Mouse (Mus musculus) embryonic facial prominence, embryonic 14.5 days (tissue): Measurements from ENCODE around the gene Kank2. TPM values are rescaled to one million over a fixed set of nuclear protein-coding genes. Genes with fewer than 3 reads are reported as not detected.
A peak's percentile ranks its signal among the peaks of the same experiment; 100 is the strongest.

ENCODE experiments used
- ATAC-seq: fragments of 200-750 bp; cut with Nextera tagmentation; 2 replicates; pipeline ENCODE4 v1.8.0; 2017; ENCODE audit warnings: low read depth, moderate number of reproducible peaks, moderate TSS enrichment
- DNase-seq: peaks from one replicate; pipeline ENCODE4 v3.0.0-alpha.2; 2015; ENCODE audit warnings: low spot score
- H3K27ac ChIP-seq: fragments of 300-500 bp; sonication (generic); replicated peaks from 2 replicates; pipeline ENCODE4 v1.5.1; 2014; ENCODE audit warnings: low read depth, mild to moderate bottlenecking, low read length, moderate library complexity
- H3K27me3 ChIP-seq: fragments of 300-500 bp; sonication (generic); replicated peaks from 2 replicates; pipeline ENCODE4 v1.6.1; 2014; ENCODE audit warnings: low read length; ENCODE audit not compliant: control insufficient read depth, insufficient read depth
- H3K36me3 ChIP-seq: fragments of 300-500 bp; sonication (generic); 2 replicates; pipeline ENCODE4 v1.6.1; 2014; ENCODE audit warnings: low read length, mixed read lengths; ENCODE audit not compliant: control insufficient read depth, insufficient read depth
- H3K4me1 ChIP-seq: fragments of 300-500 bp; sonication (generic); 2 replicates; pipeline ENCODE4 v1.6.1; 2014; ENCODE audit warnings: antibody characterized with exemption, low read length; ENCODE audit not compliant: control insufficient read depth, insufficient read depth
- H3K4me2 ChIP-seq: fragments of 300-500 bp; sonication (generic); 2 replicates; pipeline ENCODE4 v1.6.1; 2014; ENCODE audit warnings: low read depth, mild to moderate bottlenecking, low read length, moderate library complexity, mixed read lengths
- H3K4me3 ChIP-seq: fragments of 300-500 bp; sonication (generic); 2 replicates; pipeline ENCODE4 v1.5.1; 2014; ENCODE audit warnings: low read depth, mild to moderate bottlenecking, low read length
- H3K9ac ChIP-seq: fragments of 300-500 bp; sonication (generic); 2 replicates; pipeline ENCODE4 v1.6.1; 2014; ENCODE audit warnings: low read depth, mild to moderate bottlenecking, low read length, moderate library complexity, mixed read lengths
- H3K9me3 ChIP-seq: fragments of 300-500 bp; sonication (generic); 2 replicates; pipeline ENCODE4 v1.6.1; 2016; ENCODE audit warnings: low read length; ENCODE audit not compliant: control insufficient read depth
- WGBS: fragments of 180-500 bp; shearing (Covaris S2); extraction: QIAGEN DNeasy Blood & Tissue Kit; methylation state at CpG from one replicate; pipeline ENCODE4 v1.1.7; 2014; 5-methylcytosine and 5-hydroxymethylcytosine counted together
- polyA plus RNA-seq: library from polyadenylated mRNA; unstranded; fragments of >200 nt; fragmentation: Nextera tagmentation; extraction: Ambion mirVana; gene quantifications from 2 replicates; pipeline ENCODE4 v1.2.1, GENCODE M21; 2014

Gene Kank2
- 10.7 and 12.1 TPM in 2 replicates for polyA plus RNA-seq

GRCm38 (mm10) chr9:21798345-21799009 lies at the start of gene Kank2:
Gene Kank2 (minus strand): TSS chr9:21798744.
- Histone ChIP-seq H3K4me3 (peak within 1 kb of the TSS; percentile 87), H3K36me3 (peaks cover 41% of the 10 kb centered on the region), H3K9me3 (no peaks in the 10 kb centered on the region), H3K4me1 (peaks cover 21% of the 10 kb centered on the region), H3K27ac (peak within 1 kb of the TSS; percentile 96), H3K27me3 (no peaks in the 10 kb centered on the region), H3K9ac (peak within 1 kb of the TSS; percentile 91), H3K4me2 (peak within 1 kb of the TSS; percentile 68)
- peak; percentile 87 for DNase-seq
- ATAC-seq: peak; percentile 85
- 1% methylated on average over 14 of the region's 52 CpGs for WGBS

- H3K4me1 ChIP-seq: peaks cover 23% of the 10 kb centered on the region
- H3K27me3 ChIP-seq: no peaks in the 10 kb centered on the region
- peaks cover 29% of the 10 kb centered on the region for H3K36me3 ChIP-seq
- WGBS: 29% methylated on average over 10 of the region's 10 CpGs
- peak overlapping the region; percentile 85 for H3K27ac ChIP-seq
- H3K9me3 ChIP-seq: no peaks in the 10 kb centered on the region
- peak overlapping the region; percentile 50; the same call in 1 of the 2 replicates for H3K4me2 ChIP-seq
- no peak for DNase-seq
- ATAC-seq: no peak
- peak overlapping the region; percentile 31; the same call in 1 of the 2 replicates for H3K9ac ChIP-seq
- H3K4me3 ChIP-seq: no peak overlapping the region
These were observed 49.4 kb upstream of the Kank2 start for GRCm38 (mm10) chr9:21847926-21848325.

- Histone ChIP-seq H3K27me3 (no peaks in the 10 kb centered on the region), H3K4me1 (peaks cover 23% of the 10 kb centered on the region), H3K4me3 (peak overlapping the region; percentile 15; the same call in 1 of the 2 replicates), H3K4me2 (peak overlapping the region; percentile 50), H3K27ac (peak overlapping the region; percentile 85), H3K36me3 (peaks cover 32% of the 10 kb centered on the region), H3K9me3 (no peaks in the 10 kb centered on the region), H3K9ac (peak overlapping the region; percentile 46)
- 18% methylated on average over 3 of the region's 3 CpGs for WGBS
- ATAC-seq: no peak
- DNase-seq: no peak
These were observed 48.9 kb upstream of the Kank2 start for GRCm38 (mm10) chr9:21847425-21847824.

GRCm38 (mm10) chr9:21846755-21847341 lies 48.3 kb upstream of the Kank2 start:
- no peaks in the 10 kb centered on the region for H3K9me3 ChIP-seq

GRCm38 (mm10) chr9:21845381-21846080 lies 47.0 kb upstream of the Kank2 start:
- H3K36me3 ChIP-seq: peaks cover 41% of the 10 kb centered on the region
- DNase-seq: no peak
- 44% methylated on average over 14 of the region's 14 CpGs for WGBS
- no peak overlapping the region for H3K4me2 ChIP-seq
- no peak overlapping the region for H3K9ac ChIP-seq
- no peaks in the 10 kb centered on the region for H3K9me3 ChIP-seq
- no peaks in the 10 kb centered on the region for H3K27me3 ChIP-seq
- peaks cover 18% of the 10 kb centered on the region for H3K4me1 ChIP-seq
- no peak overlapping the region for H3K4me3 ChIP-seq
- no peak for ATAC-seq
- no peak overlapping the region for H3K27ac ChIP-seq

More at GRCm38 (mm10) chr9:21846755-21847341, 48.3 kb upstream of the Kank2 start:
- H3K4me2 ChIP-seq: peak overlapping the region; percentile 50
- no peaks in the 10 kb centered on the region for H3K27me3 ChIP-seq
- peak; percentile 64 for ATAC-seq
- peak overlapping the region; percentile 46 for H3K9ac ChIP-seq
- WGBS: 9% methylated on average over 11 of the region's 11 CpGs
- peaks cover 19% of the 10 kb centered on the region for H3K4me1 ChIP-seq
- peak overlapping the region; percentile 85 for H3K27ac ChIP-seq
- H3K4me3 ChIP-seq: peak overlapping the region; percentile 15
- peak; percentile 82 for DNase-seq
- peaks cover 34% of the 10 kb centered on the region for H3K36me3 ChIP-seq

GRCm38 (mm10) chr9:21843086-21843485 lies 44.5 kb upstream of the Kank2 start:
- H3K4me1 ChIP-seq: peaks cover 17% of the 10 kb centered on the region
- no peak for DNase-seq
- H3K9me3 ChIP-seq: no peaks in the 10 kb centered on the region
- H3K27ac ChIP-seq: peak overlapping the region; percentile 52
- H3K27me3 ChIP-seq: no peaks in the 10 kb centered on the region
- H3K4me2 ChIP-seq: no peak overlapping the region
- H3K36me3 ChIP-seq: peaks cover 59% of the 10 kb centered on the region
- no peak overlapping the region for H3K4me3 ChIP-seq
- ATAC-seq: no peak
- 71% methylated on average over 6 of the region's 6 CpGs for WGBS
- no peak overlapping the region for H3K9ac ChIP-seq

- H3K36me3 ChIP-seq: peaks cover 65% of the 10 kb centered on the region
- no peak overlapping the region for H3K4me2 ChIP-seq
- no peaks in the 10 kb centered on the region for H3K9me3 ChIP-seq
- no peak overlapping the region for H3K4me3 ChIP-seq
- H3K4me1 ChIP-seq: peaks cover 10% of the 10 kb centered on the region
- H3K27me3 ChIP-seq: no peaks in the 10 kb centered on the region
- WGBS: 54% methylated on average over 5 of the region's 5 CpGs
- ATAC-seq (no peak), DNase-seq (peak; percentile 35)
- no peak overlapping the region for H3K9ac ChIP-seq
- H3K27ac ChIP-seq: peak overlapping the region; percentile 52
These were observed 43.8 kb upstream of the Kank2 start for GRCm38 (mm10) chr9:21842391-21842790.

- no peaks in the 10 kb centered on the region; the same call in 1 of the 2 replicates for H3K4me1 ChIP-seq
- H3K36me3 ChIP-seq: peaks cover 74% of the 10 kb centered on the region
- no peak overlapping the region for H3K4me2 ChIP-seq
- DNase-seq: no peak
- H3K27ac ChIP-seq: no peak overlapping the region
- no peak overlapping the region for H3K4me3 ChIP-seq
- WGBS: 92% methylated on average over 6 of the region's 6 CpGs
- no peaks in the 10 kb centered on the region for H3K9me3 ChIP-seq
- ATAC-seq: no peak
- 0 out of 2 replicates have a peak overlapping the region, but pooled peaks have one; percentile 22 for H3K9ac ChIP-seq
- H3K27me3 ChIP-seq: no peaks in the 10 kb centered on the region
These were observed 42.8 kb upstream of the Kank2 start for GRCm38 (mm10) chr9:21841340-21841739.
